Mouse (Mus musculus): ENCODE results near the gene Slc23a2.
A peak's percentile ranks its signal among the peaks of the same experiment; 100 is the strongest.

Slc23a2 gene

DNA sequence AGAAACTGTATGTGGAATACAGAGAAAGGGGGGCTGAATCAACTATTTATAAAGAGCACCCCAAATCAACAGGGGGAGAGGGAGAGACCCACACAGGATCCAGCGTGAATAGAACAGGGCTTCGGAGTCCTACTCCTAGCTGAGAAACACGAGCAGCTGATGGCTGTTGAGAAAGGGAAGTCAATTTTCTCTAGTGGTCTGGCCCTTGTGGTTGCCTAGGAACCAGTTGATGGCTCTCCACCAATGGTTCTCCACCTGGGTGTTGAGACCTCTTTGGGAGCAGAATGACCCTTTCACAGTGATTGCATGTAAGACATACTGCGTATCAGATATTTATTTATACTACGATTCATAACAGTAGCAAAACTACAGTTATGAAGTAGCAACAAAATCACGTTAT, 49.1 kb downstream of the Slc23a2 start:
- DNase-seq, result no peak

DNA sequence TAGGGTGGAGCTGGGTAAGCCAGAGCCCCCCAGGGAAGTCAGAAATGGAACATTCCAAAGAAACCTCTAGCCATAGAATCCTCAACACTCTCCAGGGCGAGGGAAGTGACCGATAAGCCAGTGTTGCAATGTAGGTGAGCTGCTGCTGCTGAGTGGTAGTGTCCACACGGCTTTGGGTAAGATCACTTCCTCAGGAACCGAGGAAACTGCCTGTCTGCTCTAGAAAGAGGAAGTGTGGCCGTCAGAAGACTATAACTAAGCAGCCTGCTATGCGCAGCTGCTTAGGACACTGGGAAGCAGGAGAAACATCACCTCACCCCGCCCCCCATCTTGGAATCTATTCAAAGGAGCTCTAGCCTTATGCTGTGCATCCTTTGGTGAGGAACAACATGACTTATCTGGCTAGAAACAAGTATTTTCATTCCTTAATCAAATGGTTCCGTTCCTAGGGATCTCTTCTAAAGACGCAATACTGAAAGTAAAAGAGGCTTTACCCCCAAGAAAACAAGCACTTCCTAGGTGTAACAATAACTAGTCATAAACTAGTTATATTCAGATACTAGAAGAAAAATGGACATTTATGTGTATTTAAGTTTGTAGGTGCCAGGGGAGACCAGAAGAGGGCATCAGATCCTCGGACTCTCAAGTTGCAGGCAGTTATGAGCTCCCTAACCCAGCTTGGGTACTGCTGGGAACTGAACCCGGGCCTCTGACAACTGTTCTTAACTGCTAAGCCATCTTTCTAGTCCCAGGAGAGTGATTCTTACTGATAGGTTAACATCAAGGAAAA, 50.3 kb downstream of the Slc23a2 start:
- DNase-seq, result peak; percentile 9

DNA sequence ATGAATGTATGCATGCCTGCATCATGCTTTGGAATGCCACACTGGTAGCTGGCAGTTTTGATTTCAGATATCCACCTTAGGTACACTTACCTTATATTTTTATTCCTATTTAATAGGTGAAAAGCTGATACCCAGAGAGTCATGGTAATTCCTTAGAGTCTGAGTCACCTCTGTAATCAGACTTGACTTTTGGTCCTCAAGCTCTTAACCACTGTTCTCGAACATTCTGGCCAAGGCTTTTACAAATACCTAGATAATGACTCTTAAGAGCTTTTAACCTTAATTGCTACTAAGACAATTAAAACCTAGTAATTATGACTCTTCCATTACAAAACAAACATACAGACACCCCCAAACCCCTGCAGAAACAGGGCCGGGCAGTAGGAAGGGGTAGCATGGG, 51.2 kb downstream of the Slc23a2 start:
- DNase-seq, result no peak

DNA sequence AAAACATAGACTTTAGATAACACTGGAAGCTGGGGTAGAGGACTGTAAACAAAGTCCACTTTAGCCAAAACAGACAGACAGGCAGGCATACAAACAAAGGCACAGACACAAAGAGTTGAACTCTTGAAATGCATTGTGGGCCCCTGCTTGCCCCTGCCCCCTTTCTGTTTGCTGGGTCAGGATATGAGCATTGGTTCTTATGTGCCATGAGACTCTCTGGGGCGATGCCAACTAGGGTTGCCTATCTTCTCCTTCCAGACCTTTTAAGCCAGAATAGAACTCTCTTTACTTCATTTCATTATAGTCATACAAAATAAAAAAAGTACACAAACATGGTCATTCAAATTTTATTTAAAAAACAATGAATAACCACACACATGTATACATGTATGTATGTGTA, 51.6 kb downstream of the Slc23a2 start:
- DNase-seq, result no peak

DNA sequence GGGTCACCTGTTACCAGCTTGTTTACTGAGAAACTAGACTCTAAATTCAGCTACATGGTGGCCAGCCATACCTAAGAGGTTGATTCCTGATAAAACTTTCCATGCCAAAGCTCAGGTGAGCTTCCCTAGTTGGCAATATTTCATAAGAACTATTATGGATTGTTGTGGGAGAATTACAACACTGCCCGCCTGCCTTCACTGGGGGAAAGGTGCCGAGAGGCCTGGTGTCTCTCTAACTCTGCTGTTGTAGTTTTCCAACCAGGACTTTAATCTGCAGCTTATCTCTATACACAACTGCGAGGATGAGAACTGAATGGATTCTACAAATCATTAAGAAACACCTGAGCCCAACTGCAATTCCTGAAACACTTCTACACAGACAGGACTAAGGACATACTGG, 52.2 kb downstream of the Slc23a2 start:
- no peak for DNase-seq

DNA sequence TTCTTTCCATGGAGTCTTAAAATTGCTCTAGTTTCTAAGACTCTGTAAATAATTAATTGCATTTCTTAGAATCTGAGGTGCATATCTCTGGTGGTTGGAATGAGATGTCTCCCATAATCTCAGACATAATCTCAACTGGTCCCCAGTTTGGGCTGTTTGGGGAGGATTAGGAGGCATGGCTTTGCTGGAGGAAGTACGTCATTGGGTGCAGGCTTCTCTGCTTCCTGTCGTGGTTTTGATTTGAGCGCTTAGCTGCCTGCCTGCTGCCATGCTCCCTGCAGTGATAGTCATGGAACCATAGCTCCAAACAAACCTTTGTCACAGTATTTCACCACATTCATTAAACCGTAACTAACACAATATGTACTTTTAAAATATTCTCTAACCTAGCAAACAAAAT, 53.2 kb downstream of the Slc23a2 start:
- DNase-seq, result no peak

DNA sequence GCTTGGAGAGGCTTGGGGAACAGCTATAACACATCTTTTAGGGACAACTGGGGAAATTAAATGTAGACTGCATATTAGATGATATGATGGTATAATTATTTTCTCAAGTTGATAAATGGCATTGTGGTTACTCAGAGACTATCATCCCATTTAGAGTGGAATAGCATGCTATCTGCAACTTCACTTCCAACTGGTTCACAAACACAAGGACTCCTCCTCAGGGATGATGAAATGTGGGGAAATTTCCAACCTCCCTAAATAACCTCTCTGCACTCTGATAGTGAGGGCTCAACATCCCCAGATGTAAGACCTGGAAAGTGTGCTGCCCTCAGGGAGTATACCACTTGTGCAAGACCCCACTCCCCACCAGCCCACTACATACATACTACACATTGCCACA, 60.1 kb downstream of the Slc23a2 start:
- no peak for DNase-seq

DNA sequence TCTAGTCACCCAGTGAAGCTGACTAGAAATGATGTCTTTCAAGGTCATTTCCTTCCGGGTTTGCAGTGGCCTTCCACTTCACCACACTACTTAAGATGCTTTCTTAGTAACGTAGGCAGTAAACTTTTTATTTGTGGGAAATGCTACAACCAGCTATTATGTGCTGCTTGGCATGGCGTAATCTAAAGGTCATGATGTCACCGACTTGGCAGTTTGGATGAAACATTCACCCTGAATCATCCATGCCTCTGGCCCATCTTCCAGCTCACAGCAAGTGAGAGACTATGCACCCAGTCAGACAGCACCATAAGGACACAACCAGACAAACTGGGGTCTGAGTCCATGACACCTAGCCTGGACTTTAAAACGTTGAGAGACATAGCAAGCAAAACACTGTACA, 60.5 kb downstream of the Slc23a2 start:
- DNase-seq, result no peak

DNA sequence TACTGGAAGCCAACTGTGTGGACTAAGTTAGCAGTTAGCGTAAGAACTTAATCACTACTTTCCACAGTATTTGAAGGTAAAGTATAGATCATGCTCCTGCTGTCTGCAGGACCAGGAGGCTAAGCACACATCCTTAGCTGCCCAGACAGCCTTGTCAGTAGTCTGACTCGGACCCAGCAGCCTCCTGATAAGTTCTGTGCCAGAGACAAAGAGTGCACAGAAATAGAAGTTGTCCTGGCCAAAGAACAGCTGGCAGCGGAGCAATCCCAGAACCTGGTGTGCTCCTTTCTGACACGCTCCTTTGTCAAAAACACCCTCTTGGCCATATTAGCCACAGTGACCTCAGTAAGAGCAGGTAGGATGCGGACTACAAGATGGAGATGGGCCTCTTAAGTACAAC, 65.8 kb downstream of the Slc23a2 start:
- DNase-seq, result no peak

DNA sequence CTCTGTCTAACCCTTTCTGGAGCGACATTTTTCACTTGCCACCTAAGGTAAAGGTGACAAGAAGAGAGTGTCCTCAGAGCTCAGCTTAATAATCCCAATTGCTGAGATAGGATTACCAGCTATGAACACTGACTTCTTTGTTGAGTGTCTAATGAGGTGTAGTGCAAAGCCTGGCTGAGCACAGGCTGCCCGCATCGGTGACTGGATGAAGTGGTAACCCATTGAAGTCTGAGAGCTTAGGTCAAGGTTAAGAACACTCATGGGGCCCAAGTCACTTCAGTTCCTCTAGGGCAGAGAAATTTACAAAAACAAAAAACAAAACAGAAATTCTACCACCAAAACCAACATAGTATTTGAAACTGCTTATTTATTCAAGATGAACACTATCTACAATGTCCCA, 71.9 kb downstream of the Slc23a2 start:
- DNase-seq, result no peak

DNA sequence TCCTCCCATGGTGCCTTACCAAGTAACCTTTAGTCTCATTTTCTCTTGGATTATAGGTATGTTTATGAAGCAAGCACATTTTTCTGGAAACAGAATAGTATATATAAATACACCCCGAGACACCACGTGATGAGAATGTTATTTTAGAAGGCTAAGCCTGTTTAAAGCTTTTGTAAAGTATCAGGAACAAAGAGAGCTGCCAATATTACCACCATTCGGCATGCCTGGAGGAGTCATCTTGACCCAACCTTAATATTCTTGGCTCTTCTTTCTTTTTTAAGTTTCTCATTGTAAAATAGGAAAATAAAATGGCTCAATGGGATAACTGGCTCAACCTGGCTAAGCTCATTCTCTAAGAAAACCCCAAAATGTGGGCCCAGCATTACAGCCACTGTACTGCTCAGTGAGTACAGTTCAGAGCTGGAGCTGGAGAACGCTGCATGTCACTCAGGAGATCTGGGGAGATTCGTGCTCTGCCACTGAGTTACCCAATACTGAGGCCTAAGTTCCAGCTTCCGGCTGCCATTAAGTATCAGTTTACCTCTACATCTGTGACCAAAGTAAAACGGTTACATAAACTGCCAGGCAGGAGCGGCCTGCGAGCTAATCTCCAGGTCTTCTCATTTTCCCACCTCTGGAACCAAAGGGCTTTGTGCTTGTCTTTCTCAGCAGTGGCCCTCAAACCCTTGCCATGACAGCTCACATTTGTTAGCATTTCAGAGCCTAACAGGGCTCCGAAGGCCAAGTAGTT, 74.7 kb downstream of the Slc23a2 start:
- no peak for DNase-seq

DNA sequence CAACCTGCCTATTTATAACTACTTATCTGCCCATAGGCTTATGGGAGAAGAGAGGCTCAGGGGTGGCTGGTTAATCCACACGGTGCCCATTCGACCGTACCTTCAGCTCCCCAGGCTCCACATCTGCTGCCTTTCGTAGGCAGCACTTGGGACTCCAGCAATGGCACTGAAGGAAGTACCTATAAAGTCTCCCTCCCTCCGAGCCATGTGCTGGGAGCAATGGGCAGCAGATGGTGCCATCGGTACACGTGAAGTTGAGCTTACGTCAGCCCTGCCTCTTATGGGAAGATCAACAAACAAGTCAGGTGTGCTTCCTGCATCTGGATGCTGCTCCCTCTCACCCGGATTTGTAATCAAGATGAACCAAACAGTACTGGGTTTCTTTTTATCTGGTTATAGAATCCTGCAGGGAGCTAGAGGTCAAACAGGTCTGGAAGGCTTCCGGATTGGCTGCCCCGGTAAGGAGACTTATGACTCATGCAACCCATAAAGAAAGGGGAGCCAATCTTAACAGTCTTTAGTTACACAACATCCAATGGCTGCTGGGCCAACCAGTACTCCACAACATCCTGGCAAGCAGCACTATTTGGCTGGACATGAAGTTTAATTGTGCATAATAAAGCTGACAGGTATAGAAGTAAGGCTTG, 80.6 kb downstream of the Slc23a2 start:
- DNase-seq, result no peak

DNA sequence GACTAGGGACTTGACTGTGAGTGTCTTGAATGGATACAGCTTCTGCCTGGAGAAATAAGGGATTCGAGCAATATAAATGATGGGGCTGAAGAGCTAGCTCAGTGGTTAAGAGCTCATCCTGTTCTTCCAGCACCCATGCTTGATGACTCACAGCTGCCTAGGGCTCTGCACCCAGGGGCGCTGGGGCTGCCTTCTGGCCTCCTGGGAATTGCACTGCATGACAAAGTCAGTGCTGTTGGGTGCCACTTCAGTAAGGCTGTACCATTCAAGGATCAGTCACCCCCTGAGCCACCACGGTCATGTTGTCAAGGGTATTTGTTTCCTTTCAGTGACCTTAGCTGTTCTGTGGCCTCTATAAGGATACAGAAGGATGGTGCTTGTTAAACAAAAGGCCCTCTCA, 81.1 kb downstream of the Slc23a2 start:
- no peak for DNase-seq

DNA sequence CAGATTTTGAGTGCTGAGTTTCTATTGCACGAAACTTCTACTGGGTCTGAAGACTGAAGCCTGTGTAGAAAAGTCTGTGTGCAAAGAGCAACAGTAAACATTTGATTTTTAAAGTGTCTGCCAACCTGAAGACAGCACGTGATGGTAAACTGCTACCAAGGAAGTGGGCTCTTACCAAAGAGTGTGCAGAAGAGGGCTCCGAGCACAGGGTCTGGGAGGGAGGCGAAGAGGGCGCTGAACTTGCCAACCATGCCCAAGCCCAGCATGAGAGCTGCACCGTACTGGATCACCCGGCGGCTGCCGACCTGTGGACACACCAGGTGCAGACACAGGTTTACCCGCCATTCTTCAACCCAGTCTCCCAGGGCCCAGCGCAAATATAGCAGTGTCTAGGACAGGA, 83.0 kb downstream of the Slc23a2 start:
- no peak for DNase-seq

DNA sequence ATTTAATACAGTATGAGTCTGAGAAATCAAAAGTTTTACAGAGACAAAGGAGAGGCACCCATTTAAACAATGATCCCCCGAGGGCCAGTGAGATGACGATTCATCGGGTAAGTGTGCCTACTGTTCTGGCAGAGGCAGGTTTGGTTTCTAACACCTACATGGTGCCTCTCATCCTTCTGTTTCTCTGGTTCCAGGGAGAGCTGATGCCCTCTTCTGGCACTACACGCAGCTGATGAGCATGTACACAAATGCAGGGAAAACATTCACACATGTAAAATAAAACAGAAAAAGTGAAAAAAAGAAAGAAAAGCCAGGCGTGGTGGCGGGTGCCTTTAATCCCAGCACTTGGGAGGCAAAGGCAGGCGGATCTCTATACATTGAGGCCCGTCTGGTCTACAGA, 85.0 kb downstream of the Slc23a2 start:
- peak; percentile 36 for DNase-seq

DNA sequence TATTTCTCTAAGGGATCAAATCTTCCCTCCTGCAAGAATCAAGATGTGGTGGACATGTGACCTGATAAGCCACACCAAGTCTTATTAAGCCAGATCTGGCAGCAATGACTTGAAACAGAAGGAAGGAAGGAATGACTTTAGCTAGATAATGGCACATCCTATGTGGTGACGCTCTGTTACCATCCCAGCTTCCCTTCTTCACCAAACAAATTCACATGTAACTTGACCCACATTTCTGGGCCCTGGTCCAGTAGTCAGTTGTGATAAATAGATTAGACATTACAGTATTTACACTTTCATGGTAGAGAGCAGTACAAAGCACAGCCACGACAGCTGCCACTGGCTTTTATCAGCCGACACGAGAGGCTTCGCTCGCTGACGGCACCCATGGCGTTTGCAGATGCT, 89.6 kb downstream of the Slc23a2 start:
- DNase-seq, result no peak

DNA sequence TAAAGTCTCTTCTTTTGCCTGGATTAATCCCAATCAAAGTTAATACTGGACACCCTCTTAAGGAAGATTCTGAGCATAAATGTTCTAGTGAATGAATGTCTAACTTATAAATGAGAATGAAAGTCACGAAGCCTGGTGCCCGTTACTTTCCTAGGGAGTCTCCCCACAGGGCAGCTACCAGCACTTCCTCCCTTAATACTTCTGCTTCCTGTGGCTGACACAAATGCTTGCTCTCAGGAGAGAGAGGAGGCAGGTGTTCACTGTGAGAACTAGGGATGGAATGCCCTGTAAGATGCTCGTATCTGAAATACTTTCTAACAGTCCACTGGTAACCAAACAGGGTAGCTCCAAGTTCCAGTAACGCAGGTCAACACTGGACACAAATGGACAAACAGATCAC, 91.1 kb downstream of the Slc23a2 start:
- DNase-seq, result no peak

DNA sequence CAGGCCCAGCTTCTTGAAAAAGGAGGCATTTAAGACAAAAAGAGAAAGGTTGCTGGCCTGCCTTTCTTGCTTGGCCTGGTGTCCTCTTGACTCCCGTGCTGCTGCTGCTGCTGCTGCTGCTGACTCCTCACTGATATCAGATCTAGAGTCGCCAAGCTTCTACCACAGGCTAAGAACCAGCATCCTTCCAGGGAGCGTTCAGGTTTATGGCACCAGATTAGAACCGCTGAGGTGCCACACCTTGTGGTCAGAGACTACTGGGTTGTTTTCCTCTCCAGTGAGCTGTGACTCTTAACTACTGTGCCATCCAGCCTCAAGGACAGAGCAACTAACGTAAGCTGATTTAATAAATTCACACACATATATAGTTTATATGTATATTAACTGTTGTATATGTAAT, 93.1 kb downstream of the Slc23a2 start:
- no peak for DNase-seq

DNA sequence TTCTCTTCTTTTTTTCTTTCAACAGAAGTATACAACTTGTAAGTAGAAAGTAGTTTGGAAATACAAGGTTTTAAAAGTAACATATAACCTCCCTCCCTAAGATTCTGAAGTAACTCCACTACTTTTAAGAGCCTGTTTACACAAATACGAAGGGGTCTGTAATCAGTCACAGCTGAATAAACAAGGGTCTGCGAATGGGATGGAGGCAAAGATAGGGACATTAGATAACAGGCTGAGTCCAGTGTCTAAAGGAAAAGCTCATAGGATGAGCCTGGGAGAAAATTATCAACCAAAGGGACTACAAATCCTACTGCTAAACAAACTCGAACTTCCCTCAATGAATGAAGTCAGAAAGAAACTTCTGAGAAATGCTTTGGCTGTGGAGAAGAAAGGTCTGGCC, 95.0 kb downstream of the Slc23a2 start:
- DNase-seq, result no peak

DNA sequence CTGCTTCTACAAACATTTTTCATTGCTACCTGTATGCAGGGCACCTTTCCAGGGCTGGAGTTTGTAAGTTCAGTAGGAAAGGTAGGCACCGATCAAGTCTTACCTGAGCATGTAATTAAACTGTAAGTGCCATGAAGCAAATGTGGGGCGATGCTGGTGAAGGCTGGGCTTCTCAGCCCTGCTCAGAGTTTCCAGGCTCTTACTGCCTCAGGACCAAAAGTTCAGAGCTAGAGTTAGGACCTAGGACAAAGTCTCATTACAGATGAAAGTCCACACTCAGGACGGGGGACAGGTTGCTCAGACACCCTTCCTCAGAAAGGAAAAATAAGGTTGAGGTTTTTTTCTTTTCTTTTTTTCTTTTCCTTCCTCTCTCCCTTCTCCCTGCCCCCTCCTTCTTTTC, 95.4 kb downstream of the Slc23a2 start:
- DNase-seq, result no peak

DNA sequence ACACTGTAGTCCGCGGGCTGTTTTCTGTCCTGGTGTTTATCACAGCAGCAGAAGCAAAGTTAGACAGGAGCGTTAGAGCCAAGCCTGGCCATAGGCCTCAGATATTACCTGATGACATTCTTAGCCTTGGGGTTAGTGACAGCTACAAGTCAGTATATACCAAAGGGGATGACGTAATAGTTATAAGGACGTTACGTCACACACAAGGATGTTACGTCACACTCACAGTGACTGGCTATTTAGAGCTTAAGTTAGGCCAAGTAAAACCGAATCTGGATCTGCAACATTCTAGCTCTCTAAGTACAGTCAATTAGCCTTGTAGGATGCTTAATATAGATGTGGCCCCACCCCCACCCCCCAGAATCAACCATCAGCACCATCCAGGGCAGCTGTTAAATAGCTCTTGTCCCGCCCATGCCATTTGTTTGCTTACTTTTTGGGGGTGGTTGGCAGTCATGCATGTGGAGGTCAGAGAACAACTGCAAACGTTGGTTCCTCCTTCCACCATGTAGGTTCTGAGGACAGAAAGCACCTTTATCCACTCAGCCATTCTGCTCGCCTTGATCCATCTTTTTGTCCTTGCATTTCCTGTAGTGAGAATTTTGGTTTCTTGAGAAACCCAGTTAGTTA, 96.7 kb downstream of the Slc23a2 start:
- DNase-seq, result no peak

DNA sequence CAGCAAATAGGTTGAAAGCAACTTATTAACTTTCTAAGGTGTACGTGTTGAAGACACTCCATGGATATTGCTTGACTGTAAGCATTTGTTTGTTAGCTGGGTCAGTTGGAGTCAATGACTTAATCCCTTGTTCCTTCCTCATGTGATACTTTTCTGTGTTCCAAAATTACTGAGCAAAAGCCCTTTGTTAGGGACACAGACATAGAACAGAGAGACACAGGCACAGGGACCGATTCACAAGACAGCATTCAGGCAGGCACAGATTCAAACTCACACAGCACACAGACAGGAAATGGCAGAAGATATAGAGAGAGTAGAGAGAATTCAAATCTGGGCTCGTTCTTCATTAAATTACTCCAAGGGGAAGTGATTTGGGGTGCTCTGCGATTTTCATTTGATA, 97.5 kb downstream of the Slc23a2 start:
- no peak for DNase-seq

DNA sequence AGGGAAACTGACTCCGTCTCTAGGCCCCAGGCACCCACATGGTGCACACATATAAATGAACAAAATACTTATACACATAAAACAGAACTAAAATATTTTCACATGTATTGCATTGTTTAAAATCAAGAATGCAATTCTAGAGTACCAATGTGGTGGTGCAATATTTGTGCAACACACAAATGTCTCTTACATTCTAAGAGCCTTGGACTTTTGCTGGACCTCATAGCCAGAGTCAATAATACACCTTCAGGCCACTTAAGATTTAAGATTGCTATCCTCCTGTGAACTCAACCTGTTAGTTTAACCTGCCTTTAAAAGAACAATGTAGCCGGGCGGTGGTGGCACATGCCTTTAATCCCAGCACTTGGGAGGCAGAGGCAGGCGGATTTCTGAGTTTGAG, 98.2 kb downstream of the Slc23a2 start:
- no peak for DNase-seq

Measured in thymus, postnatal 14 days (tissue).